Mouse (Mus musculus) MN1 (cell line): ENCODE measurements at regions not wholly inside any gene's neighbourhood (a gene's known extent, or its start where the extent isn't known, plus 50 kb on each side); places are given as distances from the start of the nearest gene placed in this dataset.
A peak's percentile ranks its signal among the peaks of the same experiment; 100 is the strongest.

Experiments used
- DNase-seq: peaks from one replicate; pipeline ENCODE4 v3.0.0-alpha.2; 2016; ENCODE audit warnings: low spot score

DNA sequence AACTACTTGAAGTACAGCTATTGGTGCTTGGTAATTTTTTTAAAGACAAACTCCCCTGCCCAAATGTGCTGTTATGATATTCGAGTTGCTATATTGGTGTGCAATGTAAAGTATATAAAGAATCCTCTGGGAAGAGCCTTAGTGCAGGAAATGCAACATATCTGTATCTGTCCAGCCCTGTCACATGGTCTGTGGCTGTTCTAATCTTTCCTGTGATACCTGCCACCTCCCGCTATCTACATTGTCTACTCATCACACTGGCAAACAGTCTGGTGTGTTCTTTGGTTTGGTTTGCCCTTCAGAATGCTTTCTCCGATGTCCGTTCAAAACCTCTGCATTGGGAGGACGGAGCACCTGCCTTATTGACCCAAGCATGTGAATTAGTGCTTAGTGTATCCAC is 262.6 kb upstream of the Atp2b1 start:
- no peak for DNase-seq

DNA sequence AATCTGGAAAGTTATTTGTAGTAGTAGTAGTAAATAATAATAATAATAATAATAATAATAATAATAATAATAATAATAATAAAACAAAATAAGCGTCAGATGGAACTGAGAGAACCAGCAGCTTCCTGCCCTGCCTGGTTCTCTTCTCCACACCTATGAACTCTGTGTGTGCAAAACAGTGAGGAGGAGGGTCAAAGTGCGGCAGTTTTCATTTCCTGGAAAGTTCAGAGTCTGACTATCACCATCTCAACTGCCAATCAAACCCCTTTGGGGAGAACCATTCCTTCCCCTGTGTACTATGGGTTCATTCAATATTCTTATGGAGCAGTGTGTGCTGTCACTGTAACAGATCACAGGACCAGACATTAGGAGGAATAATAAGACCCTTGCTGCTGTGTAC is 262.1 kb upstream of the Atp2b1 start:
- DNase-seq, result no peak

DNA sequence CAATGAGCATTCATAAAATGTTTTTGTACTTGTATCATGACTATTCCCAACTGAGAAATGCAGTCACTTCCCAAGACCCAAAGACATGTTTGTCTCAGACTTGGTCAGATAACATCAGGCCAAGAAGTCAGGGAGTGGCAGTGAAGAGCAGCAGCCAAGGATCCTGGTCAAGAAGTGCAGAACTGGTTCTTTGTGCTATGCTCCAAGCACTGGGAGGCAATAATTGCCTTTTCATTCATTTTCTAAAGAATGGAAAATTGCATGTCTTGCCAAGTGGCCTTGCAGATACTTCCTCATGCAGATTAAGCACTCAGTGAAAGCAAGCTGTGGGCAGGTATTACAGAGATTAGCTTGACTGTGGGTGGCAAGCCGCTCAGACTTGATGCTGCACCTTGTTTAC is 253.5 kb upstream of the Atp2b1 start:
- DNase-seq, result no peak

DNA sequence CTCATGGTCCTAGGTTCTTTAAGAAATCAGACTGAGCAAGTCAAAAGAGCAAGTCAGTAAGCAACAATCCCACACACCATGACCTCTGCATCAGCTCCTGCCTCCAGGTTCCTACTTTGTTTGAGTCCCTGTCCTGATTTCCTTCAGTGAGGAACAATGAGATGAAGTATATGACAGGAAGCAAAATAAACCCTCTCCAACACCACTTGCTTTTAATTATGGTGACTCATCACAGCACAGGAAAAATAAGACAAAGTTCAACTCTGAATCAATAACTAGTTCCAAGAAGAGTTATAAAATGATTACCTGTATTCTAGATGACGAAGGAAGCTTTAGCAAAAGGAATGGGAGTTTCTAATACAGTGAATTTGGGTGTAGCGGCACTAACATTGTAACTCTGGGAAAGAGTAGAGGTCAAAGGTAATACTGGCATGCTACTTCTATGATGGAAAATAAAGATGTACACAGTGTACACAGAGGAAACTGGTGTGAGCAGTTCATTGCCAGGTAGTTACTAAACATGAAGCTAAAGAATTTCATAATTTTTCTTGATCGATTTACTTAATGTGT is 248.2 kb upstream of the Atp2b1 start:
- no peak for DNase-seq

DNA sequence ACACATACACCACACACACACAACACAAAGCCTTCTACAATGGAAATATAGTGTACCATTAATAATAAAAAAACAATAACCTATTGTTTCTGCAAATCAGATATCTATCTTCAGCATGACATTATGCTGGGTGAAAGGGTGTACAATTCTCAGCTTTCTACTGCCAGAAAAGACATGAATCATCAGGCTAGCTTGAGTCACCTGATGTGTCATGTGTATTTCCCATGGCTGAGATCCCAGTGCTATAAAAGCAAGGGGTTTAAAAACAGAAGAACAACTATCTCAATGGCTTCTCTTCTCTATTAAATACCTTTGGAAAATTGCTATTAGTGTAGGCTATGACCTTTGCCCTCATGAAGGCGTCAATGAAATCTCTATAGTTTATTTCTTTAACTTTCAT is 246.5 kb upstream of the Atp2b1 start:
- peak; percentile 11 for DNase-seq

DNA sequence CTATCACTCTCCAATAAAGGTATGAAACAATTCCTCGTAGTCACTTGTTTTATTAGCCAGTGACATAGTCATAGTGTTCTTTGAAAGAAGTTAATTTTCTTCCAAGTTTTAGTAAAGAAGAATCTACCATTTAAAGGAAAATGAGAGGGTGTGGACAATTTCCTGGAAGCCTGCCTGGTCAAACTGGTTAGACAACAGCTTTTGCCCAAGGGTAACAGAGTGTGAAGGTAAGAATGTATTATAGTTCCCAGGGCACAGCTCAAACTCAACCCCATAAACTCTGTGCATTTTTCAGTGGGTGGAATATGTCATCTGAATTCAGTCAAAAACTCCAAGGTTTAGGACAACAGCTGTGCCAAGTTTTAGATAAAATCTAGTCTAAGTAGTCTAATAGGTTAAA is 240.1 kb upstream of the Atp2b1 start:
- DNase-seq, result no peak

DNA sequence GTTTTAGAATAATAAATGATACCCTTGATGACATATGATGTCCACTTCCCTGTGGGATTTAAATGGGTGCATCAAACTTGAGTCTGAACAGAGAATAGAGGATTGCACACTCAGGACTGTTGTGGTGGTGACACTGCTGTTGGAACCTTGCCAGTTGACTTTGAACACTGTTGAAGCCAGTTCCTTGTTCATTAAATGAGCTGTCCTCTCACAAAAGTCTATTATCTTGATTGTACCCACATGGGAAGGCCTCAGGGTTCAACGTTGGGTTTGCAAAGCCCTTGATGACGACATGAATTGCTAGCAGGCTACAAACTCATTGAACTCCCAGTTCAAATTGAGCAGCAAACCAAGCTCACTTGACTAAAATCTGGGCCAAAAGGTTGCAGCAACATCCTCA is 237.3 kb upstream of the Atp2b1 start:
- DNase-seq, result no peak

DNA sequence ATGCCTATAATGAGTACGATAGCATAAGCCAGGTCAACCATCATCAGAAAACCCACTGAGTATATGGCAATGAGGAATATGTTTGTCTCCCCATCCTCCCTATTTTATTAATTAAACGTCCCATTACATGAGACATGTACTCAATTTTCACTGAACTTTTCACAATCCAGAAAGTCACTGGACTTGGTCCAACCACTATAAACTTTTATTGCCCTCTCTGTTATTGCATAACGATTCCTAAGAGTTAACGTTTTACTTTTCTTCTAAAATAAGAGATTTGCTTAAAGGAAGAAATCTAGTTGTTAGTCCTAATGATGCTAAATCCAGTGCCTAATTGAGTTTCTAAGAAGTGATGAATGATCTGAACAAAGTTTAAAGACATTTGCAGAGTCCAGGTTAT is 236.0 kb upstream of the Atp2b1 start:
- no peak for DNase-seq

DNA sequence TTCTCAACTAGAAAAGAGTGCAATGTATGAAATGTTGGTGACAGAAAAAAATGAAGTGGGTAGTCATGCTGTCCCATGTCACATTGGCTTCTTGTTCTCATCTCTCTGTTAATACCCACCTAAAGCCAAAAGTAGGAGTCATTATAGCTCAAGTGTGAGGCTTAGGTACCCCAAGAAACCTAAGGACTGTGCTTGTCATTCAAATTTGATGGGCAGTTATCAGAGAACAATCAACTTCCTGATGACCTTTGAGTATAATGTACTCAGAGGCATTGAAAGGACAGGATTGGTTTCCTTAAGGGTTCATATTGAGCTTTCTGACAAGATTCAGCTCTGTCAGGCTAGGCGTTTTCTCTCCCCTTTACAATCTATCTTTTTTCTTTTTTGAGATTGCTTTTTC is 231.8 kb upstream of the Atp2b1 start:
- no peak for DNase-seq

DNA sequence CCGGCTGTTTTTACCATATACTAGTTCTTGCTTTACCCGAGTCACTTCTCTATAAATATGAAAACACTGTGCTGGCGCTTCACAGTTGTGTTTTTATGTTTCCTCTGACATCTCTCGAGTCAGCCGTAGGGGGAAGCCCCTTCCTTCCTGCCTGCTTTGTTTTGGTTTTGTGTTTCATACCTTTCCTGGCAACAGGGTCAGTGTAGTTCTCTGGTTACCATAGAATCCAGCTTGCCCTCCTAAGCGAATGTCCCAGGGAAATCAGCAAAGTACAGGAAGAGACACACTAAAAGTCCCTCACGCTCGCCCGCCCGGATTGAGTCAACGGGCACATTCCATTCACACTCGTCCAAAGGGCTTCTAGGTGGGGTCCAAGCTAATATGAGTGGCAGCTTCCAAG is 230.0 kb upstream of the Atp2b1 start:
- no peak for DNase-seq

DNA sequence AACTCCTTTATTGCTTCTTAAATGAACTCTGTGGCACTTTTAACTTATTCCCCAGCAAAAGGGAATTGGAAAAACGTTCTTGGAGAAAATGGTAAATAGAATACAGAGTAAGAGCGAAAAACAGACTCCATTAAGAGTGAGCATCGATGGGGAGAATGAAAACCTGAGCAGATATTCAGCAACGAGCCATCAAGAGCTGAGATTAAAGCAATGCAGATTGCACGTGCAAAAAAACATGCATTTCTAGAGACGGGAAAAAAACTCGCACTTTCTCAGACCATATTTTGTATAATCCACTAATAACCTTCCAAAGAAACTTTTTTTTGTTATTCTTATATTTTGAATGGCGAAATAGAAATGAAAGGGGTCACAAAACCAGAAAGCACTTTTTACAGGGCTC is 229.5 kb upstream of the Atp2b1 start:
- no peak for DNase-seq

DNA sequence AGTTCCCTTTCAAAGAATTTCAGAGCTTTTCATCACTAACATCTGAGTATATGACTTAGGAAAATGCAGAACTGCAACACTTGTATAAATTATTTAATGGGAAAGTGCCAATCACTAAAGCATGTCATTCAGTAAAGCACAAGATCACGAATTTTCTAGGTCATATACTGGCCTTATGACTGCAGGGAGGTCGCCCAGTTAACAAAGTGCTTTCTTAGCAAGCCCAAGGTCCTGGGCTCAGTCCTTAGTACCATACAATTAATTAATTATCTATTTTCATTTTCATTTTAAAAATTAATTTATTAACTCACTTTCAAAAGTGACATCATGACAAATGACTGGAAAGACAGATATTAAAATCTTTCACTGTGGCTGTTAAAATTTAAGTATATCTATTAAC is 228.5 kb upstream of the Atp2b1 start:
- DNase-seq, result no peak

DNA sequence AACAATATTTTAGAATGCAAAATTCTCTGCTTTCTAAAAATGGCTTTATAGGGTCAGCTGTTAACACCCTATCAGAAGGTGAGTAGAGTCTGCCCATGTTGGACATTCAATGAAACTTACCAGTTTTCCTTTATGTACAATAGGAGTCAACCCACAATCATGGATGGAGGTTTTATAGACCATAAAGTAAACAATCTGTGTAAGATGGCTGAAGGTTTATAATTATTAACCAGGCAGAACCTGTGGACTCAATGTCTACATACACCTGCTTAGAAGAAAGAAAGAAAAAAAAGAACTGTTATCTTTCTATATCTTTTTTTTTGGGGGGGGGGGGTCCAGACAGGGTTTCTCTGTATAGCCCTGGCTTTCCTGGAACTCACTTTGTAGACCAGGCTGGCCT is 227.8 kb upstream of the Atp2b1 start:
- no peak for DNase-seq

DNA sequence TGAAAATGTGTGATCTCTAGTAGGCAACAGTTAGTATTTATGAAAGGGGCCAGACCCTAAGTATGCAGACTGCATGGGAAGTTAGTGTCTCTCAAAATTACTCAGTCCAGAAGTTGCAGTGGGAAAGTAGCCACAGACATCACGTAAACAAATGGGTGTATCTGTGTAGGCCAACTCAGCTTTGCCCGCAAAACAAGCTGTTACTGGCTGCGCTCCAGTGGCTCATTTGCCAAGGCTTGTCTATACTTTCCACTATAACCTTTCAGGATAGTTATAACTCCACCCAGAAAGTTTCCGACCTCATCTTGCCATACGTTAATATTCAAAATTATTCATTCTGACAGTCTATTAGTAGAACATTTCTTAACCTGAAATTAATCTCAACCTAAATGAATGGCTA is 222.4 kb upstream of the Atp2b1 start:
- DNase-seq, result no peak

DNA sequence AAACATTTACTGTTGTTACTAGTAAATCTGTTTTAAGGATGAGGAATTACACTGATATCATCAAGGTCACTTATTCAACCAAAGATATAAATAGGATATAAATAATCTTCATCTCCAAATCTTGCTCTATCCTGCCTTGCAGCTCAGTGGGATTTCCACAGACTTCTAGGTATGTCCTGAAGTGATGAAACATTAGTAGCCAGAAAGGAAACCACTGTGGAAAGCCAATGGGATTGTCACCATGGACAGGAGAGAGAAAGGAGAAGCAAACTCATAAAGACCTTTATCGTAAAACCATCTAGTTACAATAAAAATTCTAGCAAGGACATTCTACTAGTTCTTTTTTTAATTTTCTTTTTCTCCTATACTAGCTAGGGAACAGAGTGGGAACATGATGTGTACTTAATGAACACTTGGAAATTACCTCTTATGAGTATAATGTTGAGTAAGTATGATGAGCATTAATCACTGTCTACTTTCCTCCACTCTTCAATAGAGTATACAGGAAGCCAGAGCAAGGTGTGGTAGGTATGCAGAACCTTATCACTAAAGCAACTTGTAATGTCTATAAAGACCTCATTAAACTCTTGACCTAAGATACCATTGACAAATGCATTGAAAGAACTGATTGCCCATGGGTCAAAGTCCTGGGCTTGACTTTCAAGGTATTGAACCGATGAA is 219.4 kb upstream of the Atp2b1 start:
- no peak for DNase-seq

DNA sequence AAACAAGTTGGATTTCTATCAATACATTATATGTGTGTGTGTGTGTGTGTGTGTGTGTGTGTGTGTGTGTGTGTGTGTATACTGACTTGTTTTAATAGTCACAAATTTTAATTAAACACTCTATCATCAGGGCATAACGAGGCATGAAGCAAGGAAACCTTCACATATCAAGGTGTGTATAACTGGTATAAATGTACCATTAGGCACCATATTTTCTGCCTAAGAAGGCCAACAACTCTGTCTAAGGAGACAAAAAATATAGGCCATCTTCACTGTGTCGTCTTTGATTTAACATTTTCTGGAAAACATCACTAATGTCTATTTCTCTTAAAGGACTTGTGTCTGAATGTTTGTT is 218.9 kb upstream of the Atp2b1 start:
- no peak for DNase-seq

DNA sequence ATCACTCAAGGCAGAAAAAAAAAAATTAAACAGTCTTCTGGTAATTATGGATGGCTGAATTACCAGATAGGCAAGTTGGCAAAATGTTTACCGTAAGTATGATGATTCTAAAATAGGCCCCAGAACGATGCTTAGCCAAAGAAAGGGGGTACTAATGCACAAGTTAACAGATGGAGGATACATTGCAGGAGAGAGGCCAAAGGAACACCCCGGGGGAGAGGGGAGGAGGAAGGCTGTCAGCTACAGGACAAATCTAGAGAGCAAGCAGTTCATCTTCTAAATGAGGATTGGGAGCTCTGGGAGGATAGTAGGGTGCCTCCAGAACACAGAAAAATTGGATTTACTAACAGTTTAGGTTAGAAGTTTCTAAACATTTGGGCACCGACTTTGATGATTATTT is 216.3 kb upstream of the Atp2b1 start:
- no peak for DNase-seq

DNA sequence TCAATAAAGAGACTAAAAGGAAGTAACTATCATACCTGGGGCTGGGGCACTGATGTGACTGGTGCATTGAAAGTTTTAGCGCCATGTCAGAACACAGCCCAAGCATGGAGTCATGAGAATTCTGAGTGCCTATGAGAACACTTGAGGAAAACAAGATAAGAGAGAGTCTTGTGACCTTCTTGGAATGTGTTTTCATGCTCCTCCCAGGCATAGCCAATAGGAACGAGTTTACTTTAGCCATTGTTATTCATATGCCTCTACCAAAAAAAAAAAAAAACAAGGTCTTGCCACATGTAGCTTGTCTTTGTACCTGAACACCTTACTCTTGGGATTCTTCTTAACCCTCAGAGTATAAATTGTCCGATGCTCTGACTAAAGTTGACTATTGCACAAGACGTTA is 214.6 kb upstream of the Atp2b1 start:
- no peak for DNase-seq

DNA sequence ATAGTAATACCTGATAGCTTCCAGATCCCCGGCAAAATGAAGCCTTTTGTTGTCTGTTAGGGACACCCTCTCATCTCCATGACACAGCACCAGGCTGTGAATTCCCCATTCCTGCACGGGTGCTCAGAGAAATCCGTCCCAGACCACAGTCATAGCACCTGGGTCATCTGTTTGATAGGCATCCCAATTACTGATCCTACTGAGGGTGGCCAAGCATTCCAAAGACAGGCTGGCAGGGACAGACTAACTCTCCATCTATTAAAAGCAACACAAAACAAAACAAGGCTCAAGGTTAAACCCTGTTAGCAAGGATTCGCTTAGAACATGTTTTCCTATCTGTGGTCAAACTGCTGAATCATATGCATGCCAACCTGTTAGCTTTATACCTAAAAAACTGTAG is 213.8 kb upstream of the Atp2b1 start:
- no peak for DNase-seq

DNA sequence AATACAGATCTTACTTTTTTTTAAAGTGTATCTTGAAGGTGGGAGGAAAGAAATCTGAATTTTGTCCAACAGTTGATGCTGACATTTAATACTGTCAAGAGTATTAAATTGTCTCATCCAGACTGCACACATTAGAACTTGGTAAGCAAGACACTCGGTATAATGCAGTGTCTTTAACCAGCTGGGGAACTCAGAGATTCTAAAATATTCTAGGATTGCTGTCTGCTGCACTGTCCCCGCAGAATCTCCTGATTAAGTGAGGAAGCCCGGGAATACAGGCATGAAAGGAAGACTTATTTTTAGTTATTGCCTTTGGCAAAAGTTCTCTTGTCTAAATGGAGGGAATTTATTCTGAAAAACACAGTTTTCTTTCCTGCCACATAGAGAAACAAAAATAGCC is 212.9 kb upstream of the Atp2b1 start:
- DNase-seq, result no peak

DNA sequence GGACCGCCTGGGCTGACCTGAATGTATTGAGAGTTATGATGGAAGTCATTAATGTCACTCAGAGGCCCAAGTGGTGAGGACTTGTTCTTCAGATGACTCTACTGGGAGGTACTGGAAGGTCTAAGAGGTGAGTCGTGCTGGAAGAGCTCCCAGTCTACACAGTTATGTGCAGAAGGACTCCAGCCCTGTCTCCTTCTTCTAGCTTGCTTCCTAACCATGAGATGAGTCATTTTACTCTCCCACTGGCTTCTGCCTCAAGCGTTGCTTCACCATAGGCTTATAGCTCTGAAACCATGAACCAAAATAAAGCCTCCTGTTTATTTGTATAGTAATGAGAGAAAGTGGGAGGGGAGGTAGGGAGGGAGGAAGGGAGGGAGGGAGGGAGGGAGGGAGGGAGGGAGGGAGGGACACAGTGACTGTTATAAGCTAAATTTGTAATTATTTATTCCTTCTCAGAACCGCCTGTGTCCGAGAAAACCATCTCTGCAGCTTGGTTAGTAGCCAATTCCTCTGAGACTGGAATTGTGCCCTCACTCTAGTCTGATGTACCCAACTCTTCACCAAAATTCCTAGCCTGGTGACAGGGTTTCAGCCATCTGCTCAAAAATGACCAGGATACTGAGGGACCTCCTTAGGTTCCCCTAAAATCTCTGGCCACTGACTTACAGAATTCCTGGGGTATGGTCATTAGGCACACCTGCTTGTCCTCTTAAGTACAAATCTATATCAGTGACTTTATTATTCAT is 211.6 kb upstream of the Atp2b1 start:
- no peak for DNase-seq

DNA sequence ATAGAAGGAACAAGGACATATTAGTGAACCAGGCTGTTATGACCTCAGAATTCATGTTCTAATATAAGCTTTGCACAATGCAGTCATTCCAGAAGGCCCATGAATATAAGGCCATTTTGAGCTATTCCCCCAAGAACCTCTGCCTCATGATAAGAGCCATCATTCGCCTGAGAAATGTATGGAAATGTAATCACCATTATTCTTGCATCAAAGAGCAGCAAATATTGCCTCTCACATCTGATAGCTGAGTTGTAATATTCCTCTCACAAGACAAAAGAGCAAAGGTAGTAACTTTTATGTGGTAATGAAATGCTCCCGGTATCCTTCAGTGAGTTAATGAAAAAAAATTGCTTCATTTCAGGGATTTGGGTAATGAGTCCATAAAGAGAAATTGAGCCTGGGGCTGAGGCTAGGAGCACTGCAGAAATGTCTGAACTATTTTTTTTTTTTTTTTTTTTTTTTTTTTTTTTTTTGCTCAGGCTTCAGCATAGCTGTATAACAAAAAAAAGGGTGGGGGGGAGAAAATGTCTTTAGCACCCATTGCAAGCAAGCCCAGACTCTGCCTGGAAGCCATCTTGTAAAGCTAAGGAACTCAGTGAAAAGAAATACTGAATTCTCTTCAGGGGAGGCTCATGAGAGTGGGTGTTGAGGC is 210.4 kb upstream of the Atp2b1 start:
- DNase-seq, result no peak

DNA sequence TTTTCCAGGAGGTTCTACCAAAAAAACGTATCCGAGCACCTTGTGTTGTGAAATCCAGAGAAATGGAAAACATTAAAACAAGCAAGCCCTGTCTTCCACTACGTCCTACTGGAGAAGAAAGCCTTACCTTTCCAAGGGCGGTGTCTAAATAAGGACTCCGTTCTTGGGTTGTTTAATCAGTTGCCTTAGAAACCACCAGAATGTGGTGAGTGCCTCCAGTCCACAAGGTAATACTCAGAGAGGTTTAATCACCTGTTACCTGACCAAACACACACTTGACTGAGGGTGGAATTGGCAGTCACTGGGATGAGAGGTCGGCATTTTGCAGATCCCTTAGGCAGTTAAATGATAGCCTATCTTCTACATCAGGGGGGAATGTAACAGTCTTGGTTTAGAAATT is 209.6 kb upstream of the Atp2b1 start:
- no peak for DNase-seq
